Mouse (Mus musculus) kidney, embryonic 14.5 days (tissue): ENCODE data around the gene Gm49396. TPM values are rescaled to one million over a fixed set of nuclear protein-coding genes. Genes with fewer than 3 reads are reported as not detected.

Source experiments
- ATAC-seq: fragments of 200-750 bp; cut with Nextera tagmentation; 2 replicates; pipeline ENCODE4 v1.8.0; 2017; ENCODE audit warnings: moderate number of reproducible peaks, mild to moderate bottlenecking, moderate TSS enrichment, moderate library complexity; ENCODE audit not compliant: low FRiP score, low TSS enrichment
- H3K27ac ChIP-seq: fragments of 300-500 bp; sonication (generic); 2 replicates; pipeline ENCODE4 v1.5.1; 2014; ENCODE audit warnings: low read depth, mild to moderate bottlenecking, low read length, moderate library complexity, mixed read lengths
- H3K27me3 ChIP-seq: fragments of 300-500 bp; sonication (generic); 2 replicates; pipeline ENCODE4 v1.6.1; 2014; ENCODE audit warnings: mild to moderate bottlenecking, low read length; ENCODE audit not compliant: control insufficient read depth, insufficient read depth
- H3K36me3 ChIP-seq: fragments of 300-500 bp; sonication (generic); 2 replicates; pipeline ENCODE4 v1.6.1; 2014; ENCODE audit warnings: low read length, mixed read lengths; ENCODE audit not compliant: control insufficient read depth, insufficient read depth
- H3K4me1 ChIP-seq: fragments of 300-500 bp; sonication (generic); 2 replicates; pipeline ENCODE4 v1.6.1; 2014; ENCODE audit warnings: low read length, mixed read lengths; ENCODE audit not compliant: control insufficient read depth, insufficient read depth
- H3K4me2 ChIP-seq: fragments of 300-500 bp; sonication (generic); replicated peaks from 2 replicates; pipeline ENCODE4 v1.6.1; 2014; ENCODE audit warnings: low read depth, mild to moderate bottlenecking, low read length
- H3K4me3 ChIP-seq: fragments of 300-500 bp; sonication (generic); 2 replicates; pipeline ENCODE4 v1.5.1; 2014; ENCODE audit warnings: mild to moderate bottlenecking, low read length
- H3K9ac ChIP-seq: fragments of 300-500 bp; sonication (generic); 2 replicates; pipeline ENCODE4 v1.6.1; 2014; ENCODE audit warnings: low read depth, mild to moderate bottlenecking, low read length, moderate library complexity
- H3K9me3 ChIP-seq: fragments of 300-500 bp; sonication (generic); 2 replicates; pipeline ENCODE4 v1.6.1; 2016; ENCODE audit warnings: low read length; ENCODE audit not compliant: control insufficient read depth
- WGBS: fragments of 180-500 bp; shearing (Covaris S2); extraction: QIAGEN DNeasy Blood & Tissue Kit; methylation state at CpG from one replicate; pipeline ENCODE4 v1.1.7; 2014; 5-methylcytosine and 5-hydroxymethylcytosine counted together
- polyA plus RNA-seq: library from polyadenylated mRNA; unstranded; fragments of >200 nt; fragmentation: Nextera tagmentation; extraction: Ambion mirVana; gene quantifications from 2 replicates; pipeline ENCODE4 v1.2.1, GENCODE M21; 2014

The Gm49396 gene
- polyA plus RNA-seq, 1 experiment from 2014 or later: 11.3 TPM

GRCm38 (mm10) chr7:30549880-30550279 is 13.3 kb upstream of the Gm49396 start:
- H3K36me3 ChIP-seq: peaks cover 41% of the 10 kb centered on the region
- no peaks in the 10 kb centered on the region for H3K9me3 ChIP-seq
- 98% methylated on average over 2 of the region's 2 CpGs for WGBS
- H3K9ac ChIP-seq: no peak overlapping the region
- H3K4me2 ChIP-seq: no peak overlapping the region
- H3K4me3 ChIP-seq: no peak overlapping the region
- H3K27me3 ChIP-seq: no peaks in the 10 kb centered on the region
- peaks cover 8% of the 10 kb centered on the region; the same call in 1 of the 2 replicates for H3K4me1 ChIP-seq
- H3K27ac ChIP-seq: no peak overlapping the region
- no peak for ATAC-seq

- Histone ChIP-seq H3K27me3 (no peaks in the 10 kb centered on the region), H3K9me3 (no peaks in the 10 kb centered on the region), H3K4me1 (peaks cover 8% of the 10 kb centered on the region; the same call in 1 of the 2 replicates), H3K4me2 (no peak overlapping the region), H3K36me3 (peaks cover 44% of the 10 kb centered on the region), H3K4me3 (no peak overlapping the region), H3K9ac (no peak overlapping the region), H3K27ac (no peak overlapping the region)
- 93% methylated on average over 1 of the region's 1 CpGs for WGBS
- ATAC-seq: no peak
Measured at GRCm38 (mm10) chr7:30550603-30551002, 12.5 kb upstream of the Gm49396 start.

- 3% methylated on average over 10 of the region's 10 CpGs for WGBS
- H3K36me3 ChIP-seq: peaks cover 45% of the 10 kb centered on the region
Measured at GRCm38 (mm10) chr7:30551445-30552101, 11.6 kb upstream of the Gm49396 start.

GRCm38 (mm10) chr7:30552102-30553020 is 10.8 kb upstream of the Gm49396 start, which contains the start of the genes Hspb6 and Proser3:
Gene Hspb6, plus strand, starts transcription at chr7:30552178.
Gene Proser3, minus strand, starts transcription at chr7:30552299.
- no peaks in the 10 kb centered on the region for H3K9me3 ChIP-seq
- WGBS: under 1% methylated on average over 44 of the region's 44 CpGs
- H3K4me1 ChIP-seq: peaks cover 8% of the 10 kb centered on the region; the same call in 1 of the 2 replicates
- peaks cover 49% of the 10 kb centered on the region for H3K36me3 ChIP-seq
- no peaks in the 10 kb centered on the region for H3K27me3 ChIP-seq
- H3K4me2 ChIP-seq: peak within 1 kb of the TSS; percentile 92
- H3K4me3 ChIP-seq: peak within 1 kb of the TSS; percentile 76
- H3K27ac ChIP-seq: peak within 1 kb of the TSS; percentile 98
- H3K9ac ChIP-seq: peak within 1 kb of the TSS; percentile 70
- peak; percentile 95 for ATAC-seq

More at GRCm38 (mm10) chr7:30551445-30552101, 11.6 kb upstream of the Gm49396 start:
- no peaks in the 10 kb centered on the region for H3K9me3 ChIP-seq
- peak overlapping the region; percentile 76 for H3K4me3 ChIP-seq
- H3K9ac ChIP-seq: peak overlapping the region; percentile 70
- H3K27me3 ChIP-seq: no peaks in the 10 kb centered on the region
- peak overlapping the region; percentile 38 for H3K4me2 ChIP-seq
- peak; percentile 61 for ATAC-seq
- H3K27ac ChIP-seq: peak overlapping the region; percentile 98
- H3K4me1 ChIP-seq: peaks cover 8% of the 10 kb centered on the region; the same call in 1 of the 2 replicates

- H3K9me3 ChIP-seq: no peaks in the 10 kb centered on the region
- no peak for ATAC-seq
Measured at GRCm38 (mm10) chr7:30553021-30553589, 10.0 kb upstream of the Gm49396 start.

GRCm38 (mm10) chr7:30553810-30554584 is 9.1 kb upstream of the Gm49396 start:
- Histone ChIP-seq H3K4me3 (peak overlapping the region; percentile 76; the same call in 1 of the 2 replicates), H3K27me3 (no peaks in the 10 kb centered on the region), H3K27ac (no peak overlapping the region), H3K9me3 (no peaks in the 10 kb centered on the region), H3K4me2 (peak overlapping the region; percentile 92), H3K36me3 (peaks cover 34% of the 10 kb centered on the region), H3K9ac (peak overlapping the region; percentile 70; the same call in 1 of the 2 replicates), H3K4me1 (peaks cover 17% of the 10 kb centered on the region)
- ATAC-seq: no peak
- WGBS: 86% methylated on average over 22 of the region's 22 CpGs

More at GRCm38 (mm10) chr7:30553021-30553589, 10.0 kb upstream of the Gm49396 start:
- Histone ChIP-seq H3K9ac (peak overlapping the region; percentile 70), H3K27me3 (no peaks in the 10 kb centered on the region), H3K27ac (peak overlapping the region; percentile 79; the same call in 1 of the 2 replicates), H3K4me3 (peak overlapping the region; percentile 76), H3K36me3 (peaks cover 43% of the 10 kb centered on the region), H3K4me1 (peaks cover 9% of the 10 kb centered on the region), H3K4me2 (peak overlapping the region; percentile 92)
- 5% methylated on average over 23 of the region's 23 CpGs for WGBS

- Histone ChIP-seq H3K36me3 (peaks cover 33% of the 10 kb centered on the region), H3K4me1 (peaks cover 22% of the 10 kb centered on the region), H3K9ac (no peak overlapping the region), H3K4me3 (no peak overlapping the region), H3K9me3 (no peaks in the 10 kb centered on the region), H3K27ac (no peak overlapping the region), H3K27me3 (no peaks in the 10 kb centered on the region), H3K4me2 (no peak overlapping the region)
- ATAC-seq: no peak
- 94% methylated on average over 18 of the region's 18 CpGs for WGBS
Measured at GRCm38 (mm10) chr7:30556894-30557536, 6.1 kb upstream of the Gm49396 start.
